Mouse (Mus musculus): ENCODE data around the gene Fbln1. TPM values are rescaled to one million over a fixed set of nuclear protein-coding genes. Genes with fewer than 3 reads are reported as not detected.

Fbln1 gene
- polyA plus RNA-seq, 1 experiment: 10.9 TPM

- Histone ChIP-seq H3K27ac (ENCODE audit: insufficient read depth, low read length) (no peak overlapping the region), H3K4me1 (ENCODE audit: control insufficient read depth, insufficient read depth, low read length) (no peaks in the 10 kb centered on the region), H3K4me3 (ENCODE audit: insufficient read depth, low read length) (no peak overlapping the region)
- TF ChIP-seq CTCF (IDR thresholded peaks at IDR 0.05; ENCODE audit: extremely low read depth, insufficient read depth, low read length) (no peak), POLR2A (IDR thresholded peaks at IDR 0.05; ENCODE audit: extremely low read depth, insufficient read depth, low read length) (no peak)
Measured at GRCm38 (mm10) chr15:85246016-85246415, 40.3 kb downstream of the Fbln1 start.

GRCm38 (mm10) chr15:85246936-85247335 is 41.2 kb downstream of the Fbln1 start:
- Histone ChIP-seq H3K27ac (ENCODE audit: insufficient read depth, low read length) (no peak overlapping the region), H3K4me3 (ENCODE audit: insufficient read depth, low read length) (no peak overlapping the region), H3K4me1 (ENCODE audit: control insufficient read depth, insufficient read depth, low read length) (no peaks in the 10 kb centered on the region)
- TF ChIP-seq CTCF (IDR thresholded peaks at IDR 0.05; ENCODE audit: extremely low read depth, insufficient read depth, low read length): no peak
- no peak for TF ChIP-seq POLR2A (IDR thresholded peaks at IDR 0.05; ENCODE audit: extremely low read depth, insufficient read depth, low read length)

- H3K4me3 ChIP-seq (ENCODE audit: insufficient read depth, low read length): no peak overlapping the region
- H3K4me1 ChIP-seq (ENCODE audit: control insufficient read depth, insufficient read depth, low read length): no peaks in the 10 kb centered on the region
- TF ChIP-seq POLR2A (IDR thresholded peaks at IDR 0.05; ENCODE audit: extremely low read depth, insufficient read depth, low read length) (no peak), CTCF (IDR thresholded peaks at IDR 0.05; ENCODE audit: extremely low read depth, insufficient read depth, low read length) (no peak)
- no peak overlapping the region for H3K27ac ChIP-seq (ENCODE audit: insufficient read depth, low read length)
Measured at GRCm38 (mm10) chr15:85248311-85248710, 42.6 kb downstream of the Fbln1 start.

- no peaks in the 10 kb centered on the region for H3K4me1 ChIP-seq (ENCODE audit: control insufficient read depth, insufficient read depth, low read length)
- TF ChIP-seq POLR2A (IDR thresholded peaks at IDR 0.05; ENCODE audit: extremely low read depth, insufficient read depth, low read length): no peak
- peak; percentile 100 for TF ChIP-seq CTCF (IDR thresholded peaks at IDR 0.05; ENCODE audit: extremely low read depth, insufficient read depth, low read length)
- no peak overlapping the region for H3K27ac ChIP-seq (ENCODE audit: insufficient read depth, low read length)
- H3K4me3 ChIP-seq (ENCODE audit: insufficient read depth, low read length): no peak overlapping the region
Measured at GRCm38 (mm10) chr15:85249252-85249651, 43.5 kb downstream of the Fbln1 start.

- H3K27ac ChIP-seq (ENCODE audit: insufficient read depth, low read length): no peak overlapping the region
- no peaks in the 10 kb centered on the region for H3K4me1 ChIP-seq (ENCODE audit: control insufficient read depth, insufficient read depth, low read length)
- TF ChIP-seq CTCF (IDR thresholded peaks at IDR 0.05; ENCODE audit: extremely low read depth, insufficient read depth, low read length) (no peak), POLR2A (IDR thresholded peaks at IDR 0.05; ENCODE audit: extremely low read depth, insufficient read depth, low read length) (no peak)
- H3K4me3 ChIP-seq (ENCODE audit: insufficient read depth, low read length): no peak overlapping the region
Measured at GRCm38 (mm10) chr15:85250436-85250835, 44.7 kb downstream of the Fbln1 start.

- Histone ChIP-seq H3K27ac (ENCODE audit: insufficient read depth, low read length) (no peak overlapping the region), H3K4me1 (ENCODE audit: control insufficient read depth, insufficient read depth, low read length) (no peaks in the 10 kb centered on the region), H3K4me3 (ENCODE audit: insufficient read depth, low read length) (no peak overlapping the region)
- TF ChIP-seq POLR2A (IDR thresholded peaks at IDR 0.05; ENCODE audit: extremely low read depth, insufficient read depth, low read length) (no peak), CTCF (IDR thresholded peaks at IDR 0.05; ENCODE audit: extremely low read depth, insufficient read depth, low read length) (no peak)
Measured at GRCm38 (mm10) chr15:85252476-85252875, 46.7 kb downstream of the Fbln1 start.

- Histone ChIP-seq H3K4me1 (ENCODE audit: control insufficient read depth, insufficient read depth, low read length) (no peaks in the 10 kb centered on the region), H3K4me3 (ENCODE audit: insufficient read depth, low read length) (no peak overlapping the region), H3K27ac (ENCODE audit: insufficient read depth, low read length) (no peak overlapping the region)
- TF ChIP-seq CTCF (IDR thresholded peaks at IDR 0.05; ENCODE audit: extremely low read depth, insufficient read depth, low read length) (peak; percentile 39), POLR2A (IDR thresholded peaks at IDR 0.05; ENCODE audit: extremely low read depth, insufficient read depth, low read length) (no peak)
Measured at GRCm38 (mm10) chr15:85257775-85258429, 52.2 kb downstream of the Fbln1 start.

GRCm38 (mm10) chr15:85262805-85263204 is 57.1 kb downstream of the Fbln1 start:
- TF ChIP-seq CTCF (IDR thresholded peaks at IDR 0.05; ENCODE audit: extremely low read depth, insufficient read depth, low read length) (no peak), POLR2A (IDR thresholded peaks at IDR 0.05; ENCODE audit: extremely low read depth, insufficient read depth, low read length) (no peak)
- H3K4me1 ChIP-seq (ENCODE audit: control insufficient read depth, insufficient read depth, low read length): no peaks in the 10 kb centered on the region
- no peak overlapping the region for H3K4me3 ChIP-seq (ENCODE audit: insufficient read depth, low read length)
- H3K27ac ChIP-seq (ENCODE audit: insufficient read depth, low read length): no peak overlapping the region

- TF ChIP-seq CTCF (IDR thresholded peaks at IDR 0.05; ENCODE audit: extremely low read depth, insufficient read depth, low read length): peak; percentile 79
- no peak for TF ChIP-seq POLR2A (IDR thresholded peaks at IDR 0.05; ENCODE audit: extremely low read depth, insufficient read depth, low read length)
Measured at GRCm38 (mm10) chr15:85266729-85267434, 61.1 kb downstream of the Fbln1 start.

GRCm38 (mm10) chr15:85267891-85268290 is 62.1 kb downstream of the Fbln1 start:
- H3K27ac ChIP-seq (ENCODE audit: insufficient read depth, low read length): no peak overlapping the region
- no peaks in the 10 kb centered on the region for H3K4me1 ChIP-seq (ENCODE audit: control insufficient read depth, insufficient read depth, low read length)
- H3K4me3 ChIP-seq (ENCODE audit: insufficient read depth, low read length): no peak overlapping the region
- no peak for TF ChIP-seq POLR2A (IDR thresholded peaks at IDR 0.05; ENCODE audit: extremely low read depth, insufficient read depth, low read length)
- no peak for TF ChIP-seq CTCF (IDR thresholded peaks at IDR 0.05; ENCODE audit: extremely low read depth, insufficient read depth, low read length)

More at GRCm38 (mm10) chr15:85266729-85267434, 61.1 kb downstream of the Fbln1 start:
- Histone ChIP-seq H3K4me3 (ENCODE audit: insufficient read depth, low read length) (no peak overlapping the region), H3K27ac (ENCODE audit: insufficient read depth, low read length) (no peak overlapping the region), H3K4me1 (ENCODE audit: control insufficient read depth, insufficient read depth, low read length) (no peaks in the 10 kb centered on the region)

Data from cortical plate, adult 2 months (tissue).